10 mouse cellular contexts compared by ENCODE assay signal in the genomic region with DNA sequence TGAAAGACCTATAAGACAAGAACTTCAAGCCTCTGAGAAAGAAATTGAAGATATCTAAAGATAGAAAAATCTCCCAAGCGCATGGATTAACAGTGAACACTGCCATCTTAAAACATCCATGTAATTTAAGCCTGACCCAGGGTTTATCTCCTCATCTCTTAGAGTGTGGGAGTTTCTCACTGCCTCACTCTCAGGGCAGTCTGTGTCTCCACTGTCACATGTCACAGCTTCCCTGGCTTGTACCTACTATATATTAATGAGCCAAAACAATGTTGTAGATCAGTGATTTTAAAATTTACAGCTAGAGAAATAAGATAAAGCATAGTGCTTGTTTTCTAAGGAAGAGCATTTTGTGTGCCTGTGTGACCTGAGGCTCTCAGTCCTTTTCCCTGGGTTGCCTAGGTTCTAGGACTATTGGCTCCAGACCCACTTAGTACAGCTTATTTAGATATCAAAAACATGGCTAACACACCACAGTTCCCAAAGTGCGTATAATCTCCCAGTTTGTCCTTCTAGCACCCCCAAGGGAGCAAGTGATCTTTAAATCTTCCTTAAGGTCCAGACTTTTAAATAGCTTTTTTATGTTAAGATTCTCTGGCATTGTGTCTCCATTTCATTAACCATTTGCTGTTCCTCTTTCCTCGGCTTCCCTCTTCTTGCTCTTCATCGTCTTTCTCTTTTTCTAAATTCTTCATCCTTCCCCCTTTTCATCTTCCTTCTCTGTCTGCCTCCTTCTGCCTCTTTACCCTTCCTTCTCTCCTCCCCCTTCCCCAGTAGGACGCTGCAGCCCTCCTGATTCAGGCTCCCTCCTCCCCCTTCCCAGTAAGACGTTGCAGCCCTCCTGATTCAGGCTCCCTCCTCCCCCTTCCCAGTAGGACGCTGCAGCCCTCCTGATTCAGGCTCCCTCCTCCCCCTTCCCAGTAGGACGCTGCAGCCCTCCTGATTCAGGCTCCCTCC. TPM values are rescaled to one million over a fixed set of nuclear protein-coding genes. Genes with fewer than 3 reads are reported as not detected.
DNase-seq lines count a peak whose midpoint lies in the region; ATAC-seq and TF ChIP-seq lines count a peak whose summit lies in the region.
"Had no signal": no experiment of that assay in that cellular context is flagged by ENCODE, and none has a peak within 500 bp of the region (broad histone marks: within the 10 kb centered on the region; RNA-seq: fewer than 3 reads in every experiment).

No protein-coding gene starts in this region.

- TF ChIP-seq POLR2A in heart, adult 2 months (IDR thresholded peaks at IDR 0.05; ENCODE audit: insufficient read depth, low read depth, low read length): no peak
- no peak for TF ChIP-seq POLR2A in ES-Bruce4 (IDR thresholded peaks at IDR 0.05; ENCODE audit: insufficient read depth, low read length)

- H3K9me3 ChIP-seq in ES-Bruce4 (replicated peaks; ENCODE audit: control insufficient read depth, insufficient read depth, low read length, poor library complexity, severe bottlenecking): no peaks in the 10 kb centered on the region
- no peaks in the 10 kb centered on the region for H3K9me3 ChIP-seq in forebrain, embryonic 13.5 days (replicated peaks)
- H3K9me3 ChIP-seq in liver, embryonic 13.5 days (replicated peaks): no peaks in the 10 kb centered on the region

- intact Hi-C loops in heart, adult 2 months (cut with DNase I): no loop called here

- TF ChIP-seq EP300 in heart, adult 2 months (IDR thresholded peaks at IDR 0.05; ENCODE audit: insufficient read depth, low read depth, low read length): no peak
- 0 out of 2 replicates have a peak, but pooled peaks have one; percentile 58 for TF ChIP-seq EP300 in ES-Bruce4 (IDR thresholded peaks at IDR 0.05; ENCODE audit: insufficient read depth, low read depth, low read length)

- H3K4me1 ChIP-seq in heart, adult 2 months (ENCODE audit: control insufficient read depth, insufficient read depth, low read length): peaks cover 2% of the 10 kb centered on the region; the same call in 1 of the 2 replicates
- H3K4me1 ChIP-seq in ES-Bruce4 (ENCODE audit: control insufficient read depth, insufficient read depth, low read length): no peaks in the 10 kb centered on the region
- H3K4me1 ChIP-seq in forebrain, embryonic 13.5 days: peaks cover 8% of the 10 kb centered on the region
- no peaks in the 10 kb centered on the region for H3K4me1 ChIP-seq in liver, embryonic 13.5 days (replicated peaks)

- WGBS in heart, adult 2 months: 15% methylated on average over 8 of the region's 8 CpGs
- WGBS in forebrain, embryonic 13.5 days: 12% methylated on average over 8 of the region's 8 CpGs
- WGBS in liver, embryonic 13.5 days (ENCODE audit: insufficient replicate concordance): 20% methylated on average over 7 of the region's 8 CpGs

- H3K4me3 ChIP-seq in heart, adult 2 months: no peak overlapping the region
- H3K4me3 ChIP-seq in ES-Bruce4 (ENCODE audit: low read depth, low read length): peak overlapping the region; percentile 35
- H3K4me3 ChIP-seq in forebrain, embryonic 13.5 days: peak overlapping the region; percentile 25
- no peak overlapping the region for H3K4me3 ChIP-seq in liver, embryonic 13.5 days (replicated peaks)

- TF ChIP-seq CTCF in heart, adult 2 months (IDR thresholded peaks at IDR 0.05): no peak
- TF ChIP-seq CTCF in ES-Bruce4 (IDR thresholded peaks at IDR 0.05; ENCODE audit: low read depth, low read length): no peak

- no peaks in the 10 kb centered on the region for H3K79me2 ChIP-seq in heart, adult 2 months (replicated peaks; ENCODE audit: control insufficient read depth, insufficient read depth, low read length)

- H3K9ac ChIP-seq in heart, adult 2 months (ENCODE audit: low read depth, low read length): peak overlapping the region; percentile 60; the same call in 1 of the 2 replicates
- H3K9ac ChIP-seq in ES-Bruce4 (ENCODE audit: low read depth, poor library complexity, severe bottlenecking): peak overlapping the region; percentile 56; the same call in 1 of the 2 replicates
- peak overlapping the region; percentile 48 for H3K9ac ChIP-seq in forebrain, embryonic 13.5 days
- no peak overlapping the region for H3K9ac ChIP-seq in liver, embryonic 13.5 days
- H3K9ac ChIP-seq: liver, embryonic 14.5 days had no signal

- peaks cover 2% of the 10 kb centered on the region; the same call in 1 of the 2 replicates for H3K36me3 ChIP-seq in heart, adult 2 months (ENCODE audit: control insufficient read depth, insufficient read depth, low read length)
- H3K36me3 ChIP-seq in ES-Bruce4 (ENCODE audit: control insufficient read depth, insufficient read depth, low read length, poor library complexity, severe bottlenecking): no peaks in the 10 kb centered on the region
- H3K36me3 ChIP-seq in forebrain, embryonic 13.5 days (ENCODE audit: poor library complexity, severe bottlenecking): no peaks in the 10 kb centered on the region
- H3K36me3 ChIP-seq in liver, embryonic 13.5 days: no peaks in the 10 kb centered on the region

- peak overlapping the region; percentile 54 for H3K4me2 ChIP-seq in forebrain, embryonic 13.5 days
- H3K4me2 ChIP-seq in liver, embryonic 13.5 days: 0 out of 2 replicates have a peak overlapping the region, but pooled peaks have one; percentile 23

- no peaks in the 10 kb centered on the region for H3K27me3 ChIP-seq in heart, adult 2 months (ENCODE audit: control insufficient read depth, insufficient read depth, low read length)
- no peaks in the 10 kb centered on the region for H3K27me3 ChIP-seq in ES-Bruce4 (ENCODE audit: control insufficient read depth, insufficient read depth, low read length, poor library complexity, severe bottlenecking)
- no peaks in the 10 kb centered on the region for H3K27me3 ChIP-seq in forebrain, embryonic 13.5 days
- H3K27me3 ChIP-seq in liver, embryonic 13.5 days: no peaks in the 10 kb centered on the region

- H3K27ac ChIP-seq in heart, adult 2 months: no peak overlapping the region
- H3K27ac ChIP-seq in ES-Bruce4 (ENCODE audit: insufficient read depth, low read length): no peak overlapping the region
- no peak overlapping the region for H3K27ac ChIP-seq in forebrain, embryonic 13.5 days
- no peak overlapping the region for H3K27ac ChIP-seq in liver, embryonic 13.5 days
- H3K27ac ChIP-seq: liver, embryonic 14.5 days had no signal

- DNase-seq in heart, adult 2 months: no peak
- no peak for DNase-seq in heart, adult 9 months (ENCODE audit: low spot score in 2 of 2)
- no peak for DNase-seq in liver, embryonic 13.5 days
- DNase-seq in cerebellum, adult 11 months: no peak
- no peak for DNase-seq in layer of hippocampus, adult 9-10 months (ENCODE audit: low spot score)
- no peak for DNase-seq in spleen, postnatal 14 days (ENCODE audit: low spot score in 2 of 2)
- DNase-seq: adrenal gland, adult 2 months had no signal

- peak; percentile 66; the same call in 1 of the 2 replicates for ATAC-seq in forebrain, embryonic 13.5 days
- no peak for ATAC-seq in liver, embryonic 13.5 days (ENCODE audit: low read depth)

RNA-seq across cellular contexts. Expression of a gene that starts 22.0 kb away (rescaled TPM):
- total RNA-seq in heart, adult 2 months (2021): 1 to 10 TPM; 3.2 to 5.0 TPM
- polyA plus RNA-seq in heart, adult 2 months (2012; rRNA removed): 3.1 and 3.3 TPM in 2 replicates
- polyA plus RNA-seq in ES-Bruce4 (2011; ENCODE audit: insufficient read depth, insufficient read length, low read depth, missing spikeins): 67.2 and 68.5 TPM in 2 replicates
- polyA plus RNA-seq in forebrain, embryonic 13.5 days (2015; fragmentation: Nextera tagmentation; extraction: Ambion mirVana): 0.77 and 1.3 TPM in 2 replicates
- polyA plus RNA-seq in liver, embryonic 13.5 days (2015; fragmentation: Nextera tagmentation; extraction: Ambion mirVana): 0.37 and 0.81 TPM in 2 replicates

Comparison
In these comparisons a context has a peak if more than half of its experiments do, and no peak if none do; other contexts are left out.
1. H3K4me3 ChIP-seq: peak in ES-Bruce4 (single experiment) and forebrain, embryonic 13.5 days (single experiment); none in heart, adult 2 months (single experiment) and liver, embryonic 13.5 days (single experiment).
2. RNA of a gene that starts 22.0 kb away (polyA plus RNA-seq): 67.2 to 68.5 TPM in ES-Bruce4; 3.1 to 3.3 TPM in heart, adult 2 months, 0.77 to 1.3 TPM in forebrain, embryonic 13.5 days and 0.37 to 0.81 TPM in liver, embryonic 13.5 days; every median in the first group is over 10 times any median in the second.